Mouse (Mus musculus): Measurements from ENCODE around the gene Wbp1. TPM values are rescaled to one million over a fixed set of nuclear protein-coding genes. Genes with fewer than 3 reads are reported as not detected.

The Wbp1 gene
- total RNA-seq, 1 experiment, result 47.5 TPM

GRCm38 (mm10) chr6:83118369-83118768 is 3.0 kb downstream of the Wbp1 start:
- Histone ChIP-seq H3K4me1 (ENCODE audit: control insufficient read depth in 2 of 2, insufficient read depth in 2 of 2, low read length in 2 of 2, poor library complexity in 1 of 2) (peaks cover 3% of the 10 kb centered on the region in 2 experiments; a peak in 3 of 4 replicates), H3K36me3 (ENCODE audit: control insufficient read depth, insufficient read depth, low read length, poor library complexity, severe bottlenecking) (peaks cover 4% of the 10 kb centered on the region; the same call in 1 of the 2 replicates), H3K4me3 (ENCODE audit: insufficient read depth in 1 of 2, low read depth in 1 of 2, low read length in 2 of 2, poor library complexity in 1 of 2, severe bottlenecking in 1 of 2) (no peak overlapping the region), H3K9ac (ENCODE audit: insufficient read depth, low read depth, low read length, poor library complexity, severe bottlenecking) (no peak overlapping the region), H3K9me3 (ENCODE audit: control insufficient read depth, insufficient read depth, low read depth, low read length) (no peaks in the 10 kb centered on the region), H3K27ac (ENCODE audit: insufficient read depth, low read depth, low read length, poor library complexity, severe bottlenecking) (no peak overlapping the region)
- no peak for DNase-seq (ENCODE audit: low read depth, low spot score)
- TF ChIP-seq HCFC1 (IDR thresholded peaks at IDR 0.05; ENCODE audit: borderline replicate concordance, insufficient read depth, low read length) (no peak), MAFK (IDR thresholded peaks at IDR 0.05; ENCODE audit: insufficient read depth, low read depth, low read length) (no peak), ZC3H11A (IDR thresholded peaks at IDR 0.05; ENCODE audit: borderline replicate concordance, low read depth, low read length) (no peak), CHD2 (IDR thresholded peaks at IDR 0.05; ENCODE audit: low read depth, low read length) (no peak), ZNF384 (IDR thresholded peaks at IDR 0.05; ENCODE audit: low read depth, low read length) (no peak)
- in situ Hi-C loops (cut with MboI; ENCODE audit: low sequenced_read_pairs in 2 of 2, unreplicated experiment in 2 of 2), result no loop called here

GRCm38 (mm10) chr6:83117616-83118015 is 3.7 kb downstream of the Wbp1 start:
- TF ChIP-seq HCFC1 (IDR thresholded peaks at IDR 0.05; ENCODE audit: borderline replicate concordance, insufficient read depth, low read length) (no peak), ZNF384 (IDR thresholded peaks at IDR 0.05; ENCODE audit: low read depth, low read length) (no peak), CHD2 (IDR thresholded peaks at IDR 0.05; ENCODE audit: low read depth, low read length) (no peak), MAFK (IDR thresholded peaks at IDR 0.05; ENCODE audit: insufficient read depth, low read depth, low read length) (no peak), ZC3H11A (IDR thresholded peaks at IDR 0.05; ENCODE audit: borderline replicate concordance, low read depth, low read length) (no peak)
- H3K36me3 ChIP-seq (ENCODE audit: control insufficient read depth, insufficient read depth, low read length, poor library complexity, severe bottlenecking), result peaks cover 4% of the 10 kb centered on the region; the same call in 1 of the 2 replicates
- no peak overlapping the region for H3K4me3 ChIP-seq (ENCODE audit: insufficient read depth in 1 of 2, low read depth in 1 of 2, low read length in 2 of 2, poor library complexity in 1 of 2, severe bottlenecking in 1 of 2)
- no peak overlapping the region for H3K9ac ChIP-seq (ENCODE audit: insufficient read depth, low read depth, low read length, poor library complexity, severe bottlenecking)
- H3K27ac ChIP-seq (ENCODE audit: insufficient read depth, low read depth, low read length, poor library complexity, severe bottlenecking), result no peak overlapping the region
- H3K9me3 ChIP-seq (ENCODE audit: control insufficient read depth, insufficient read depth, low read depth, low read length), result no peaks in the 10 kb centered on the region
- peaks cover 3% of the 10 kb centered on the region in 2 experiments; a peak in 3 of 4 replicates for H3K4me1 ChIP-seq (ENCODE audit: control insufficient read depth in 2 of 2, insufficient read depth in 2 of 2, low read length in 2 of 2, poor library complexity in 1 of 2)
- no peak for DNase-seq (ENCODE audit: low read depth, low spot score)
- in situ Hi-C loops (cut with MboI; ENCODE audit: low sequenced_read_pairs in 2 of 2, unreplicated experiment in 2 of 2), result no loop called here

DNA sequence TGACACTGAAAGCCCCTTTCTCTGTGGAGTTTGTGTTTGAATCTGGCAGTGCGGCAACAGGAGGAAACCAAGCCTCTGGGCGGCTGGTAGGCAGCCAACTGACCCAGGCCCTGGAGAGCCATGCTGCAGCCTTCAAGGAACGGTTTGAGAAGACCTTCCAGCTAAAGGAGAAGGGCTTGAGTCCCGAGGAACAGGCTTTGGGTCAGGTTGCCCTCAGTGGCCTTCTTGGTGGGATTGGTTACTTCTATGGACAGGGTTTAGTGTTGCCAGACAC is 4.3 kb downstream of the Wbp1 start:
- H3K36me3 ChIP-seq (ENCODE audit: control insufficient read depth, insufficient read depth, low read length, poor library complexity, severe bottlenecking), result peaks cover 4% of the 10 kb centered on the region; the same call in 1 of the 2 replicates
- H3K4me3 ChIP-seq (ENCODE audit: insufficient read depth in 1 of 2, low read depth in 1 of 2, low read length in 2 of 2, poor library complexity in 1 of 2, severe bottlenecking in 1 of 2), result no peak overlapping the region
- H3K4me1 ChIP-seq (ENCODE audit: control insufficient read depth in 2 of 2, insufficient read depth in 2 of 2, low read length in 2 of 2, poor library complexity in 1 of 2), result peaks cover 0 to 3% of the 10 kb centered on the region in 2 experiments; a peak in 2 of 4 replicates
- no peak overlapping the region for H3K9ac ChIP-seq (ENCODE audit: insufficient read depth, low read depth, low read length, poor library complexity, severe bottlenecking)
- no peaks in the 10 kb centered on the region for H3K9me3 ChIP-seq (ENCODE audit: control insufficient read depth, insufficient read depth, low read depth, low read length)
- no peak overlapping the region for H3K27ac ChIP-seq (ENCODE audit: insufficient read depth, low read depth, low read length, poor library complexity, severe bottlenecking)
- TF ChIP-seq ZNF384 (IDR thresholded peaks at IDR 0.05; ENCODE audit: low read depth, low read length) (no peak), HCFC1 (IDR thresholded peaks at IDR 0.05; ENCODE audit: borderline replicate concordance, insufficient read depth, low read length) (no peak), MAFK (IDR thresholded peaks at IDR 0.05; ENCODE audit: insufficient read depth, low read depth, low read length) (no peak), CHD2 (IDR thresholded peaks at IDR 0.05; ENCODE audit: low read depth, low read length) (no peak), ZC3H11A (IDR thresholded peaks at IDR 0.05; ENCODE audit: borderline replicate concordance, low read depth, low read length) (no peak)
- DNase-seq (ENCODE audit: low read depth, low spot score), result no peak
- in situ Hi-C loops (cut with MboI; ENCODE audit: low sequenced_read_pairs in 2 of 2, unreplicated experiment in 2 of 2), result no loop called here

GRCm38 (mm10) chr6:83116373-83117164 is 4.8 kb downstream of the Wbp1 start:
- Histone ChIP-seq H3K4me3 (ENCODE audit: insufficient read depth in 1 of 2, low read depth in 1 of 2, low read length in 2 of 2, poor library complexity in 1 of 2, severe bottlenecking in 1 of 2) (peak overlapping the region; percentile 85 to 99; a peak in 3 of 4 replicates), H3K9ac (ENCODE audit: insufficient read depth, low read depth, low read length, poor library complexity, severe bottlenecking) (no peak overlapping the region), H3K4me1 (ENCODE audit: control insufficient read depth in 2 of 2, insufficient read depth in 2 of 2, low read length in 2 of 2, poor library complexity in 1 of 2) (peaks cover 0 to 3% of the 10 kb centered on the region in 2 experiments; a peak in 2 of 4 replicates), H3K27ac (ENCODE audit: insufficient read depth, low read depth, low read length, poor library complexity, severe bottlenecking) (no peak overlapping the region), H3K36me3 (ENCODE audit: control insufficient read depth, insufficient read depth, low read length, poor library complexity, severe bottlenecking) (peaks cover 4% of the 10 kb centered on the region; the same call in 1 of the 2 replicates), H3K9me3 (ENCODE audit: control insufficient read depth, insufficient read depth, low read depth, low read length) (no peaks in the 10 kb centered on the region)
- TF ChIP-seq ZNF384 (IDR thresholded peaks at IDR 0.05; ENCODE audit: low read depth, low read length) (no peak), HCFC1 (IDR thresholded peaks at IDR 0.05; ENCODE audit: borderline replicate concordance, insufficient read depth, low read length) (no peak), MAFK (IDR thresholded peaks at IDR 0.05; ENCODE audit: insufficient read depth, low read depth, low read length) (no peak), ZC3H11A (IDR thresholded peaks at IDR 0.05; ENCODE audit: borderline replicate concordance, low read depth, low read length) (no peak), CHD2 (IDR thresholded peaks at IDR 0.05; ENCODE audit: low read depth, low read length) (no peak)
- in situ Hi-C loops (cut with MboI; ENCODE audit: low sequenced_read_pairs in 2 of 2, unreplicated experiment in 2 of 2), result no loop called here
- no peak for DNase-seq (ENCODE audit: low read depth, low spot score)

Measured in ES-E14 (cell line).